Mouse (Mus musculus) embryonic facial prominence, embryonic 10.5 days (tissue): ENCODE data around the gene 1700029P11Rik. TPM values are rescaled to one million over a fixed set of nuclear protein-coding genes. Genes with fewer than 3 reads are reported as not detected.
"Not testable (repeated sequence)": the region's sequence is repeated elsewhere in the genome, so short reads cannot be mapped to it uniquely, and the experiment has no call there.

Source experiments
- DNase-seq: peaks from one replicate; pipeline ENCODE4 v3.0.0-alpha.2; 2017; ENCODE audit warnings: low spot score
- H3K27ac ChIP-seq: fragments of 300-500 bp; sonication (generic); replicated peaks from 2 replicates; pipeline ENCODE4 v1.5.1; 2016; ENCODE audit warnings: mild to moderate bottlenecking
- H3K27me3 ChIP-seq: fragments of 300-500 bp; sonication (generic); replicated peaks from 2 replicates; pipeline ENCODE4 v1.6.1; 2016; ENCODE audit warnings: low read depth, mild to moderate bottlenecking; ENCODE audit not compliant: poor library complexity, severe bottlenecking
- H3K36me3 ChIP-seq: fragments of 300-500 bp; sonication (generic); replicated peaks from 2 replicates; pipeline ENCODE4 v1.6.1; 2016; ENCODE audit warnings: mild to moderate bottlenecking, moderate library complexity
- H3K4me1 ChIP-seq: fragments of 300-500 bp; sonication (generic); 2 replicates; pipeline ENCODE4 v1.6.1; 2016
- H3K4me3 ChIP-seq: fragments of 300-500 bp; sonication (generic); 2 replicates; pipeline ENCODE4 v1.5.1; 2016; ENCODE audit warnings: mild to moderate bottlenecking, moderate library complexity
- H3K9me3 ChIP-seq: fragments of 300-500 bp; sonication (generic); 2 replicates; pipeline ENCODE4 v1.6.1; 2016; ENCODE audit warnings: mild to moderate bottlenecking
- WGBS: fragments of 180-500 bp; shearing (Covaris S2); methylation state at CpG from one replicate; pipeline ENCODE4 v1.1.7; 2016; 5-methylcytosine and 5-hydroxymethylcytosine counted together
- polyA plus RNA-seq: library from polyadenylated mRNA; unstranded; fragments of >200 nt; fragmentation: Nextera tagmentation; extraction: Ambion mirVana; gene quantifications from 2 replicates; pipeline ENCODE4 v1.2.1, GENCODE M21; 2016

The 1700029P11Rik gene
- polyA plus RNA-seq, 1 experiment from 2014 or later: not detected

GRCm38 (mm10) chr15:81960171-81961077 lies 19.9 kb upstream of the 1700029P11Rik start, which contains the start of gene Pmm1:
Gene Pmm1, minus strand, starts transcription at chr15:81960930.
- peak within 1 kb of the TSS; percentile 81 for H3K27ac ChIP-seq
- H3K4me1 ChIP-seq: peaks cover 20% of the 10 kb centered on the region
- H3K27me3 ChIP-seq: no peaks in the 10 kb centered on the region
- DNase-seq: peak; percentile 99
- WGBS: under 1% methylated on average over 77 of the region's 77 CpGs
- peak within 1 kb of the TSS; percentile 81 for H3K4me3 ChIP-seq
- peaks cover 4% of the 10 kb centered on the region; the same call in 1 of the 2 replicates for H3K36me3 ChIP-seq
- no peaks in the 10 kb centered on the region for H3K9me3 ChIP-seq

- Histone ChIP-seq H3K27me3 (no peaks in the 10 kb centered on the region), H3K9me3 (no peaks in the 10 kb centered on the region), H3K27ac (peak overlapping the region; percentile 81), H3K4me3 (peak overlapping the region; percentile 81), H3K4me1 (peaks cover 20% of the 10 kb centered on the region), H3K36me3 (peaks cover under 1% of the 10 kb centered on the region; the same call in 1 of the 2 replicates)
- no peak for DNase-seq
- 4% methylated on average over 8 of the region's 8 CpGs for WGBS
Measured at GRCm38 (mm10) chr15:81961078-81961451, 19.3 kb upstream of the 1700029P11Rik start.

GRCm38 (mm10) chr15:81964262-81964661 lies 16.1 kb upstream of the 1700029P11Rik start:
- Histone ChIP-seq H3K36me3 (no peaks in the 10 kb centered on the region), H3K4me1 (peaks cover 22% of the 10 kb centered on the region), H3K9me3 (no peaks in the 10 kb centered on the region), H3K27ac (no peak overlapping the region), H3K4me3 (no peak overlapping the region), H3K27me3 (no peaks in the 10 kb centered on the region)
- 75% methylated on average over 1 of the region's 1 CpGs for WGBS
- DNase-seq: no peak

- Histone ChIP-seq H3K4me3 (no peak overlapping the region), H3K27me3 (no peaks in the 10 kb centered on the region), H3K36me3 (no peaks in the 10 kb centered on the region), H3K9me3 (no peaks in the 10 kb centered on the region), H3K4me1 (peaks cover 18% of the 10 kb centered on the region), H3K27ac (no peak overlapping the region)
- WGBS: 55% methylated on average over 4 of the region's 4 CpGs
- no peak for DNase-seq
Measured at GRCm38 (mm10) chr15:81964980-81965545, 15.3 kb upstream of the 1700029P11Rik start.

GRCm38 (mm10) chr15:81966062-81966829 lies 14.1 kb upstream of the 1700029P11Rik start:
- Histone ChIP-seq H3K4me1 (peaks cover 8% of the 10 kb centered on the region; the same call in 1 of the 2 replicates), H3K36me3 (no peaks in the 10 kb centered on the region), H3K9me3 (no peaks in the 10 kb centered on the region), H3K27ac (no peak overlapping the region), H3K27me3 (no peaks in the 10 kb centered on the region), H3K4me3 (no peak overlapping the region)
- 81% methylated on average over 14 of the region's 14 CpGs for WGBS
- DNase-seq: no peak

- Histone ChIP-seq H3K27me3 (no peaks in the 10 kb centered on the region), H3K36me3 (no peaks in the 10 kb centered on the region), H3K9me3 (peaks cover 7% of the 10 kb centered on the region), H3K27ac (no peak overlapping the region), H3K4me3 (no peak overlapping the region), H3K4me1 (0 out of 2 replicates have a peak, but pooled peaks cover 8% of the 10 kb centered on the region)
- no peak for DNase-seq
- 91% methylated on average over 5 of the region's 5 CpGs for WGBS
Measured at GRCm38 (mm10) chr15:81967821-81968220, 12.5 kb upstream of the 1700029P11Rik start.

- Histone ChIP-seq H3K36me3 (no peaks in the 10 kb centered on the region), H3K27ac (no peak overlapping the region), H3K27me3 (no peaks in the 10 kb centered on the region), H3K9me3 (peaks cover 11% of the 10 kb centered on the region), H3K4me3 (no peak overlapping the region), H3K4me1 (0 out of 2 replicates have a peak, but pooled peaks cover 8% of the 10 kb centered on the region)
- DNase-seq: no peak
- WGBS: 62% methylated on average over 2 of the region's 2 CpGs
Measured at GRCm38 (mm10) chr15:81968447-81968846, 11.9 kb upstream of the 1700029P11Rik start.

- Histone ChIP-seq H3K27ac (no peak overlapping the region), H3K27me3 (no peaks in the 10 kb centered on the region), H3K4me1 (0 out of 2 replicates have a peak, but pooled peaks cover 8% of the 10 kb centered on the region), H3K4me3 (no peak overlapping the region), H3K9me3 (peaks cover 11% of the 10 kb centered on the region), H3K36me3 (no peaks in the 10 kb centered on the region)
- DNase-seq: no peak
- 70% methylated on average over 7 of the region's 7 CpGs for WGBS
Measured at GRCm38 (mm10) chr15:81969173-81969572, 11.2 kb upstream of the 1700029P11Rik start.

GRCm38 (mm10) chr15:81969635-81970034 lies 10.7 kb upstream of the 1700029P11Rik start:
- not testable (repeated sequence) for H3K27me3 ChIP-seq, H3K27ac ChIP-seq, H3K4me3 ChIP-seq, DNase-seq, H3K4me1 ChIP-seq, H3K36me3 ChIP-seq
- H3K9me3 ChIP-seq: peaks cover 11% of the 10 kb centered on the region
- WGBS: 79% methylated on average over 6 of the region's 6 CpGs

GRCm38 (mm10) chr15:81970498-81970897 lies 9.8 kb upstream of the 1700029P11Rik start:
- H3K4me3 ChIP-seq, H3K4me1 ChIP-seq, H3K27ac ChIP-seq, DNase-seq, H3K36me3 ChIP-seq, H3K27me3 ChIP-seq: not testable (repeated sequence)
- 89% methylated on average over 4 of the region's 4 CpGs for WGBS
- peaks cover 19% of the 10 kb centered on the region for H3K9me3 ChIP-seq

GRCm38 (mm10) chr15:81975156-81975555 lies 5.2 kb upstream of the 1700029P11Rik start:
- not testable (repeated sequence) for H3K36me3 ChIP-seq, H3K4me3 ChIP-seq, H3K27ac ChIP-seq, H3K4me1 ChIP-seq, H3K27me3 ChIP-seq, DNase-seq
- 92% methylated on average over 8 of the region's 8 CpGs for WGBS
- peaks cover 19% of the 10 kb centered on the region for H3K9me3 ChIP-seq

- Histone ChIP-seq H3K27me3 (no peaks in the 10 kb centered on the region), H3K4me3 (no peak overlapping the region), H3K27ac (no peak overlapping the region), H3K36me3 (no peaks in the 10 kb centered on the region), H3K4me1 (peaks cover 12% of the 10 kb centered on the region), H3K9me3 (no peaks in the 10 kb centered on the region)
- 60% methylated on average over 1 of the region's 1 CpGs for WGBS
- no peak for DNase-seq
Measured at GRCm38 (mm10) chr15:81982173-81982572, 1.8 kb downstream of the 1700029P11Rik start.
